ENCODE assay signal across 21 mouse cellular contexts in the genomic region with DNA sequence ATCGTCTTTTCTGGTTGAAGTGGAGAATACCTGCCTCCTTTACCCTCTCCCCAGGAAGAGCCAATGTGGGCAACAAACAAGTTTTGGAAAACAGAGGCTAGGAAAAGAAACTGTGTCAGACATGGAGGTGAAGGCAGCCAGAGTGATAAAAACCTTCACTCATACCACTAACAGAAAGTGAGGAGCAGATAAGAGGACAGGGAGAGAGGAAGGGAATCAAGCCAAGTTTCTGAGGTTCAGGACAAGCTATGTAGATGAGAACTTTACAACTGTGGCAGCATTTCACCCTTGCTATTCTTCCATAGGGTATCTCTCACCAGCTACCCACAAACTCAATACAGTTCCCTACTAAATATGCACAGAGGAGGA.
DNase-seq lines count a peak whose midpoint lies in the region; ATAC-seq lines count a peak whose summit lies in the region.
"Had no signal": no experiment of that assay in that cellular context is flagged by ENCODE, and none has a peak within 500 bp of the region (broad histone marks: within the 10 kb centered on the region; RNA-seq: fewer than 3 reads in every experiment).

No protein-coding gene starts in this region.

- no peaks in the 10 kb centered on the region for H3K36me3 ChIP-seq in liver, embryonic 12.5 days
- H3K36me3 ChIP-seq in liver, embryonic 16.5 days (ENCODE audit: control insufficient read depth, insufficient read depth) = no peaks in the 10 kb centered on the region
- H3K36me3 ChIP-seq in forebrain, embryonic 13.5 days (ENCODE audit: poor library complexity, severe bottlenecking) = no peaks in the 10 kb centered on the region
- H3K36me3 ChIP-seq: embryonic facial prominence, embryonic 10.5 days; heart, embryonic 12.5 days; hindbrain, embryonic 10.5 days had no signal

- ATAC-seq in CD4-positive, CD25-positive, alpha-beta regulatory T cell, adult 4 months = no peak
- peak; percentile 60 for ATAC-seq in liver, embryonic 12.5 days
- peak; percentile 60 for ATAC-seq in liver, embryonic 16.5 days (ENCODE audit: low read depth)
- no peak for ATAC-seq in activated CD4-positive, CD25-positive, alpha-beta regulatory T cell, adult 4 months
- ATAC-seq in forebrain, embryonic 13.5 days = no peak
- ATAC-seq: forebrain, embryonic 16.5 days had no signal

- peaks cover 71% of the 10 kb centered on the region for H3K4me1 ChIP-seq in liver, embryonic 12.5 days
- H3K4me1 ChIP-seq in liver, embryonic 16.5 days (ENCODE audit: control insufficient read depth, low read depth, low read length) = peaks cover 33% of the 10 kb centered on the region
- H3K4me1 ChIP-seq in forebrain, embryonic 13.5 days = no peaks in the 10 kb centered on the region
- H3K4me1 ChIP-seq: embryonic facial prominence, embryonic 10.5 days had no signal

- no peaks in the 10 kb centered on the region for H3K9me3 ChIP-seq in liver, embryonic 12.5 days (replicated peaks)
- no peaks in the 10 kb centered on the region for H3K9me3 ChIP-seq in liver, embryonic 16.5 days (replicated peaks; ENCODE audit: control insufficient read depth, low read length)
- no peaks in the 10 kb centered on the region for H3K9me3 ChIP-seq in forebrain, embryonic 13.5 days (replicated peaks)
- H3K9me3 ChIP-seq: embryonic facial prominence, embryonic 10.5 days; heart, embryonic 12.5 days; hindbrain, embryonic 10.5 days had no signal

- H3K4me3 ChIP-seq in liver, embryonic 12.5 days = no peak overlapping the region
- no peak overlapping the region for H3K4me3 ChIP-seq in liver, embryonic 16.5 days (ENCODE audit: low read depth, low read length)
- H3K4me3 ChIP-seq in forebrain, embryonic 13.5 days = no peak overlapping the region
- H3K4me3 ChIP-seq: embryonic facial prominence, embryonic 10.5 days; erythroblast, embryonic 14.5 days; heart, embryonic 12.5 days; hindbrain, embryonic 10.5 days had no signal

- H3K27me3 ChIP-seq in liver, embryonic 12.5 days (replicated peaks) = no peaks in the 10 kb centered on the region
- no peaks in the 10 kb centered on the region for H3K27me3 ChIP-seq in liver, embryonic 16.5 days (ENCODE audit: control insufficient read depth, insufficient read depth, low read depth, low read length)
- no peaks in the 10 kb centered on the region for H3K27me3 ChIP-seq in forebrain, embryonic 13.5 days
- H3K27me3 ChIP-seq: CH12.LX; heart, embryonic 12.5 days had no signal

- DNase-seq in CD4-positive, CD25-positive, alpha-beta regulatory T cell, adult 2 months (ENCODE audit: low read depth, low spot score) = peak; percentile 14
- no peak for DNase-seq in layer of hippocampus, adult 9-10 months (ENCODE audit: low spot score)
- DNase-seq: adrenal gland, adult 8-10 months; adrenal gland, postnatal 36 days; B cell, adult 2 months; cerebellum, adult 11 months; cerebellum, adult 8-10 months; cerebellum, postnatal 25 days; gastrocnemius, postnatal 25 days had no signal

- peak overlapping the region; percentile 40 for H3K4me2 ChIP-seq in liver, embryonic 12.5 days
- H3K4me2 ChIP-seq in liver, embryonic 16.5 days (ENCODE audit: low read depth, low read length) = peak overlapping the region; percentile 32; the same call in 1 of the 2 replicates
- no peak overlapping the region for H3K4me2 ChIP-seq in forebrain, embryonic 13.5 days
- H3K4me2 ChIP-seq: heart, embryonic 12.5 days; hindbrain, embryonic 14.5 days had no signal

- 80% methylated on average over 1 of the region's 1 CpGs for WGBS in liver, embryonic 12.5 days (ENCODE audit: insufficient replicate concordance)
- WGBS in liver, embryonic 16.5 days (ENCODE audit: insufficient replicate concordance) = 74% methylated on average over 1 of the region's 1 CpGs
- WGBS in forebrain, embryonic 13.5 days = 95% methylated on average over 1 of the region's 1 CpGs

- no peak overlapping the region for H3K9ac ChIP-seq in liver, embryonic 12.5 days
- no peak overlapping the region for H3K9ac ChIP-seq in liver, embryonic 16.5 days (ENCODE audit: low read depth, low read length)
- H3K9ac ChIP-seq in forebrain, embryonic 13.5 days = no peak overlapping the region
- H3K9ac ChIP-seq: heart, embryonic 12.5 days; hindbrain, embryonic 14.5 days had no signal

- peak overlapping the region; percentile 78 for H3K27ac ChIP-seq in liver, embryonic 12.5 days
- peak overlapping the region; percentile 49 for H3K27ac ChIP-seq in liver, embryonic 16.5 days (ENCODE audit: low read length)
- no peak overlapping the region for H3K27ac ChIP-seq in forebrain, embryonic 13.5 days
- H3K27ac ChIP-seq: embryonic facial prominence, embryonic 10.5 days; hindbrain, embryonic 10.5 days; hindbrain, embryonic 14.5 days had no signal

Comparison
In these comparisons a context has a peak if more than half of its experiments do, and no peak if none do; other contexts are left out.
1. ATAC-seq: peak in liver, embryonic 12.5 days (single experiment) and liver, embryonic 16.5 days (single experiment); none in CD4-positive, CD25-positive, alpha-beta regulatory T cell, adult 4 months (single experiment), activated CD4-positive, CD25-positive, alpha-beta regulatory T cell, adult 4 months (single experiment) and forebrain, embryonic 13.5 days (single experiment).